Mouse (Mus musculus): ENCODE measurements around the gene Inhbc.

DNA sequence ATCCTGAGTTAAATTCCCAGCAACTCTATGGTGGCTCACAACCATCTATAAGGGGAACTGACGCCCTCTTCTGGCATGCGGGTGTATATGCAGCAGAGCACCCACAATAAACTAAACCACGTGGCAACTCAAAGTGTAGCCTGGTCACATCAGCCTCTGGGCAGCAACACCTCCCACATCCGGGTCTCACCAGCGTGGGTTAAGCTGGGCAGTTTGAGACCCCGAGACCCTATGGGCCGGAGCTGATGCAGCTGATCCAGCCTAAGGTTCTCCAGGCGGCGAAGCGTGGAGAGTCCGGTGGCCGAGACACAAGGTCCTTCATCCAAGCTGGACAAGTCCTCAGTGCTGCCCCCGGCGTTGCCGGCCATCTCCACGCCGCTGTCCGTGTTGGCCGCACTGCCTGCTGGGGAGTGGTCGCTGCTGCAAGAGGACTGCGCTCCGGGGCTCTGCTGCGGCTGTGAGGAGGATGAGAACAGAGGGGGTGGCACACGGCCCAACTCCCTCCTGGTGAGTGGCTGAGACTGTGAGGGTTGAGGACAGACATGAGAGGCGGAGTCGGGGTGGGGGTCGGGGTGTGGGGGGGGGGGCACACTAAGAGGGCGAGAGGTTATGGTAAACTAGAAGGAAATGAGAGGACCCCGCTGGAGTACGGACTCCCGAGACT lies 37.9 kb downstream of the Inhbc start:
- TF ChIP-seq POLR2A (IDR thresholded peaks at IDR 0.05; ENCODE audit: borderline replicate concordance, insufficient read depth, low read length) (no peak), CTCF (IDR thresholded peaks at IDR 0.05; ENCODE audit: borderline replicate concordance, insufficient read depth, low read depth, low read length) (peak; percentile 16; the same call in 1 of the 2 replicates)

Measured in cerebellum, adult 2 months (tissue).